Mouse (Mus musculus) right cerebral cortex, postnatal 36 days (tissue): ENCODE measurements at regions not wholly inside any gene's neighbourhood (a gene's known extent, or its start where the extent isn't known, plus 50 kb on each side); places are given as distances from the start of the nearest gene placed in this dataset.

Experiments
- DNase-seq, 2 experiments: peaks; one replicate each; pipeline ENCODE4 v3.0.0; 2022; ENCODE audit warnings: low spot score in 2 of 2, mixed read lengths in 1 of 2

GRCm38 (mm10) chr5:132969376-132969775 is 426.2 kb upstream of the Auts2 start:
- DNase-seq: no peak

- no peak for DNase-seq
Observed at GRCm38 (mm10) chr5:132959901-132960300, 416.8 kb upstream of the Auts2 start.

GRCm38 (mm10) chr5:132956184-132956583 is 413.0 kb upstream of the Auts2 start:
- no peak for DNase-seq

- DNase-seq: peak; percentile 1 to 16
Observed at GRCm38 (mm10) chr5:132955051-132955450, 411.9 kb upstream of the Auts2 start.

- peak in 1 of 2 experiments; percentile 25 for DNase-seq
Observed at GRCm38 (mm10) chr5:132933439-132933980, 390.4 kb upstream of the Auts2 start.

- DNase-seq: peak; percentile 5 to 27
Observed at GRCm38 (mm10) chr5:132929955-132930354, 386.8 kb upstream of the Auts2 start.

GRCm38 (mm10) chr5:132923365-132923764 is 380.2 kb upstream of the Auts2 start:
- DNase-seq: no peak

- no peak for DNase-seq
Observed at GRCm38 (mm10) chr5:132909056-132909455, 365.9 kb upstream of the Auts2 start.

- no peak for DNase-seq
Observed at GRCm38 (mm10) chr5:132908220-132908619, 365.1 kb upstream of the Auts2 start.

- peak; percentile 85 to 89 for DNase-seq
Observed at GRCm38 (mm10) chr5:132892591-132892990, 349.4 kb upstream of the Auts2 start.

- peak in 1 of 2 experiments; percentile 5 for DNase-seq
Observed at GRCm38 (mm10) chr5:132884130-132884529, 341.0 kb upstream of the Auts2 start.

GRCm38 (mm10) chr5:132882291-132882690 is 339.1 kb upstream of the Auts2 start:
- no peak for DNase-seq

- peak in 1 of 2 experiments; percentile 20 for DNase-seq
Observed at GRCm38 (mm10) chr5:132881170-132881569, 338.0 kb upstream of the Auts2 start.

GRCm38 (mm10) chr5:132876336-132876840 is 333.2 kb upstream of the Auts2 start:
- no peak for DNase-seq

GRCm38 (mm10) chr5:132858846-132859510 is 315.8 kb upstream of the Auts2 start:
- DNase-seq: no peak

GRCm38 (mm10) chr5:132855619-132856510 is 312.7 kb upstream of the Auts2 start:
- no peak for DNase-seq

- no peak for DNase-seq
Observed at GRCm38 (mm10) chr5:132850770-132851169, 307.6 kb upstream of the Auts2 start.

- no peak for DNase-seq
Observed at GRCm38 (mm10) chr5:132848086-132848485, 304.9 kb upstream of the Auts2 start.

- DNase-seq: no peak
Observed at GRCm38 (mm10) chr5:132843284-132843683, 300.1 kb upstream of the Auts2 start.

GRCm38 (mm10) chr5:132841794-132842193 is 298.6 kb upstream of the Auts2 start:
- DNase-seq: no peak

- no peak for DNase-seq
Observed at GRCm38 (mm10) chr5:132837420-132837819, 294.3 kb upstream of the Auts2 start.

GRCm38 (mm10) chr5:132828993-132829392 is 285.8 kb upstream of the Auts2 start:
- DNase-seq: no peak
